Mouse (Mus musculus) brown adipose tissue, adult 24 weeks (tissue): ENCODE measurements around the gene Mterf1b. TPM values are rescaled to one million over a fixed set of nuclear protein-coding genes. Genes with fewer than 3 reads are reported as not detected.
"Not testable (repeated sequence)": the region's sequence is repeated elsewhere in the genome, so short reads cannot be mapped to it uniquely, and the experiment has no call there.

Experiments used
- H3K27ac ChIP-seq: fragments of 200-500 bp; replicated peaks from 2 replicates; pipeline ENCODE4 v1.5.1; 2012; ENCODE audit warnings: low read depth, mild to moderate bottlenecking, low read length
- H3K4me1 ChIP-seq: fragments of 200-500 bp; 2 replicates; pipeline ENCODE4 v1.6.1; 2012; ENCODE audit warnings: low read length, mixed read lengths; ENCODE audit not compliant: control insufficient read depth, insufficient read depth, insufficient read length
- H3K4me3 ChIP-seq: fragments of 200-500 bp; 2 replicates; pipeline ENCODE4 v1.5.1; 2012; ENCODE audit warnings: low read depth, mild to moderate bottlenecking, low read length, moderate library complexity; ENCODE audit not compliant: insufficient read depth
- polyA plus RNA-seq: library from polyadenylated mRNA; stranded (reverse); fragments of >200 nt; gene quantifications from 2 replicates; pipeline ENCODE4 v1.2.4, GENCODE M21; 2012; ENCODE audit not compliant: missing spikeins, insufficient read depth, insufficient read length

The Mterf1b gene
- polyA plus RNA-seq, 1 experiment, result not detected

- H3K27ac ChIP-seq, H3K4me1 ChIP-seq, H3K4me3 ChIP-seq: not testable (repeated sequence)
Observed at GRCm38 (mm10) chr5:4202276-4202810, 10.2 kb downstream of the Mterf1b start.

- H3K27ac ChIP-seq, H3K4me1 ChIP-seq, H3K4me3 ChIP-seq: not testable (repeated sequence)
Observed at GRCm38 (mm10) chr5:4210082-4210481, 17.9 kb downstream of the Mterf1b start.

GRCm38 (mm10) chr5:4221309-4221708 is 29.1 kb downstream of the Mterf1b start:
- Histone ChIP-seq H3K27ac (no peak overlapping the region), H3K4me3 (no peak overlapping the region), H3K4me1 (no peaks in the 10 kb centered on the region)

GRCm38 (mm10) chr5:4221981-4222623 is 29.9 kb downstream of the Mterf1b start:
- H3K4me1 ChIP-seq, result no peaks in the 10 kb centered on the region
- no peak overlapping the region for H3K27ac ChIP-seq
- no peak overlapping the region for H3K4me3 ChIP-seq

GRCm38 (mm10) chr5:4232163-4232562 is 40.0 kb downstream of the Mterf1b start:
- H3K27ac ChIP-seq, result no peak overlapping the region
- no peaks in the 10 kb centered on the region for H3K4me1 ChIP-seq
- H3K4me3 ChIP-seq, result no peak overlapping the region

GRCm38 (mm10) chr5:4234505-4234904 is 42.3 kb downstream of the Mterf1b start:
- Histone ChIP-seq H3K4me3 (no peak overlapping the region), H3K4me1 (no peaks in the 10 kb centered on the region), H3K27ac (no peak overlapping the region)

- H3K4me1 ChIP-seq, result no peaks in the 10 kb centered on the region; the same call in 1 of the 2 replicates
Observed at GRCm38 (mm10) chr5:4240120-4240519, 48.0 kb downstream of the Mterf1b start.

GRCm38 (mm10) chr5:4245004-4245403 is 52.8 kb downstream of the Mterf1b start:
- H3K4me1 ChIP-seq, result no peaks in the 10 kb centered on the region; the same call in 1 of the 2 replicates

More at GRCm38 (mm10) chr5:4240120-4240519, 48.0 kb downstream of the Mterf1b start:
- H3K27ac ChIP-seq, result no peak overlapping the region
- H3K4me3 ChIP-seq, result no peak overlapping the region

GRCm38 (mm10) chr5:4246095-4246494 is 53.9 kb downstream of the Mterf1b start:
- H3K4me3 ChIP-seq, result no peak overlapping the region
- no peak overlapping the region for H3K27ac ChIP-seq
- no peaks in the 10 kb centered on the region; the same call in 1 of the 2 replicates for H3K4me1 ChIP-seq

More at GRCm38 (mm10) chr5:4245004-4245403, 52.8 kb downstream of the Mterf1b start:
- Histone ChIP-seq H3K4me3 (no peak overlapping the region), H3K27ac (no peak overlapping the region)

Other genes with a start within 250 kb of the Mterf1b start
- 26.6 and 36.8 TPM in 2 replicates for gene Cyp51, start 87.6 kb upstream of the Mterf1b start, polyA plus RNA-seq